Mouse (Mus musculus) erythroid progenitor cell, adult 5-6 weeks (primary cell): ENCODE data around the gene Bst1. TPM values are rescaled to one million over a fixed set of nuclear protein-coding genes. Genes with fewer than 3 reads are reported as not detected.

ENCODE experiments used
- ATAC-seq: replicated peaks from 2 replicates; pipeline ENCODE4 v1.8.0; 2016; ENCODE audit warnings: moderate number of reproducible peaks, mild to moderate bottlenecking, moderate TSS enrichment, inconsistent platforms; ENCODE audit not compliant: poor library complexity, low FRiP score, severe bottlenecking
- total RNA-seq, 2 experiments: library from RNA; stranded (forward) in 1 of 2; stranded (reverse) in 1 of 2; fragments of 150-400 nt in 1 of 2; fragments of 186-747, 209-891 nt in 1 of 2; gene quantifications; 2 replicates each; pipeline versions ENCODE4 v1.2.3 to v1.2.4; 2015 to 2017; ENCODE audit warnings: low replicate concordance in 2 of 2

Bst1 gene
- total RNA-seq, 2 experiments from 2014 or later = 9.2 to 13.8 TPM

- ATAC-seq = no peak
Measured at GRCm38 (mm10) chr5:43848275-43848674, 29.6 kb downstream of the Bst1 start.

GRCm38 (mm10) chr5:43853096-43853867 is 34.6 kb downstream of the Bst1 start:
- no peak for ATAC-seq

- no peak for ATAC-seq
Measured at GRCm38 (mm10) chr5:43853868-43854488, 35.3 kb downstream of the Bst1 start.

- ATAC-seq = no peak
Measured at GRCm38 (mm10) chr5:43855769-43856168, 37.1 kb downstream of the Bst1 start.

- ATAC-seq = no peak
Measured at GRCm38 (mm10) chr5:43859663-43860062, 41.0 kb downstream of the Bst1 start.

GRCm38 (mm10) chr5:43860096-43860495 is 41.4 kb downstream of the Bst1 start:
- no peak for ATAC-seq

GRCm38 (mm10) chr5:43860670-43861431 is 42.2 kb downstream of the Bst1 start:
- ATAC-seq = no peak

- ATAC-seq = no peak
Measured at GRCm38 (mm10) chr5:43863642-43864041, 45.0 kb downstream of the Bst1 start.

GRCm38 (mm10) chr5:43865316-43865715 is 46.6 kb downstream of the Bst1 start:
- no peak for ATAC-seq

- ATAC-seq = no peak
Measured at GRCm38 (mm10) chr5:43868253-43868652, 49.6 kb downstream of the Bst1 start, which contains the start of gene Cd38. Gene Cd38, plus strand, starts transcription at chr5:43868553.

- no peak for ATAC-seq
Measured at GRCm38 (mm10) chr5:43868711-43869600, 50.3 kb downstream of the Bst1 start.

GRCm38 (mm10) chr5:43871845-43872244 is 53.2 kb downstream of the Bst1 start:
- ATAC-seq = no peak

- no peak for ATAC-seq
Measured at GRCm38 (mm10) chr5:43872652-43873051, 54.0 kb downstream of the Bst1 start.

GRCm38 (mm10) chr5:43882034-43882433 is 63.3 kb downstream of the Bst1 start:
- no peak for ATAC-seq

- no peak for ATAC-seq
Measured at GRCm38 (mm10) chr5:43885060-43885820, 66.6 kb downstream of the Bst1 start.

- no peak for ATAC-seq
Measured at GRCm38 (mm10) chr5:43892386-43892785, 73.7 kb downstream of the Bst1 start.
